Mouse (Mus musculus) cerebellum, adult 2 months (tissue): ENCODE data around the gene Phactr2. TPM values are rescaled to one million over a fixed set of nuclear protein-coding genes. Genes with fewer than 3 reads are reported as not detected.

Experiments used
- DNase-seq, 2 experiments: peaks; one replicate each; pipeline ENCODE4 v3.0.0; 2021
- H3K27ac ChIP-seq: fragments of 200-500 bp; 2 replicates; pipeline ENCODE4 v1.5.1; 2012; ENCODE audit warnings: low read length, control low read depth, inconsistent platforms; ENCODE audit not compliant: insufficient read depth
- H3K27me3 ChIP-seq: fragments of 200-500 bp; 2 replicates; pipeline ENCODE4 v1.6.1; 2012; ENCODE audit warnings: inconsistent platforms, mild to moderate bottlenecking, low read length, moderate library complexity; ENCODE audit not compliant: control insufficient read depth, insufficient read depth
- H3K4me1 ChIP-seq: fragments of 200-500 bp; 2 replicates; pipeline ENCODE4 v1.6.1; 2011; ENCODE audit warnings: low read length; ENCODE audit not compliant: control insufficient read depth, insufficient read depth
- H3K4me3 ChIP-seq: fragments of 200-500 bp; replicated peaks from 2 replicates; pipeline ENCODE3; 2011; ENCODE audit warnings: mild to moderate bottlenecking, low read depth, low read length, control low read depth; ENCODE audit not compliant: insufficient read depth
- CTCF ChIP-seq: fragments of 200-500 bp; IDR thresholded peaks from 2 replicates; pipeline ENCODE4 v1.5.1; 2011; ENCODE audit warnings: low read depth, mild to moderate bottlenecking, control low read depth, low read length, moderate library complexity, borderline replicate concordance; ENCODE audit not compliant: insufficient read depth
- POLR2A ChIP-seq: fragments of 200-500 bp; IDR thresholded peaks from 2 replicates; pipeline ENCODE4 v1.6.1; 2011; ENCODE audit warnings: low read length, control low read depth, borderline replicate concordance; ENCODE audit not compliant: insufficient read depth
- WGBS: fragments of 180-500 bp; shearing (Covaris S2); methylation state at CpG from one replicate; pipeline ENCODE4 v1.1.7; 2018; 5-methylcytosine and 5-hydroxymethylcytosine counted together
- polyA plus RNA-seq: library from polyadenylated mRNA; depleted of rRNA; stranded (reverse); fragments of >200 nt; gene quantifications from 2 replicates; pipeline ENCODE4 v1.2.3, GENCODE M21; 2012

Gene Phactr2
- polyA plus RNA-seq, 1 experiment = 11.9 TPM

DNA sequence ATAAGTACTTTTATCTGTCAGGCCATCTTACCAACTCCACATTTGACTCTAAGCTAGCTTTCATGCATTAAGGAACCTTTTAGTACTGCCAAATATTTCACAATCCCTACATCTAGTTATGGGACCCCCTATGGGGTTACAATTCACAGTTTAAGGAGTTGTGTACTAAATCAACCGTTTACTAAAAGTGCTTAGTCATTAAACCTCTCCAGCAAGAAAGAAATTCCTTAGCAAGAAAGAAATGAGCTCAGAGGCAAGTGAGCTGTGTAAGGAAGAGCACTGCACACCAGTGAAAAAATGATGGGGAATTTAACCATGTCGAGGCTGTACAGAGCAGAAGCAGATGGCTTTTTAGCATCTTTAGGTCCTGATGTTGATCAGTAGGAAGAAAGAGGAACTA lies 141.2 kb downstream of the Phactr2 start:
- H3K27me3 ChIP-seq = no peaks in the 10 kb centered on the region
- WGBS = 47% methylated on average over 2 of the region's 2 CpGs
- H3K27ac ChIP-seq = no peak overlapping the region
- no peak overlapping the region for H3K4me3 ChIP-seq
- H3K4me1 ChIP-seq = no peaks in the 10 kb centered on the region
- DNase-seq = no peak
- TF ChIP-seq CTCF = no peak
- TF ChIP-seq POLR2A = no peak

DNA sequence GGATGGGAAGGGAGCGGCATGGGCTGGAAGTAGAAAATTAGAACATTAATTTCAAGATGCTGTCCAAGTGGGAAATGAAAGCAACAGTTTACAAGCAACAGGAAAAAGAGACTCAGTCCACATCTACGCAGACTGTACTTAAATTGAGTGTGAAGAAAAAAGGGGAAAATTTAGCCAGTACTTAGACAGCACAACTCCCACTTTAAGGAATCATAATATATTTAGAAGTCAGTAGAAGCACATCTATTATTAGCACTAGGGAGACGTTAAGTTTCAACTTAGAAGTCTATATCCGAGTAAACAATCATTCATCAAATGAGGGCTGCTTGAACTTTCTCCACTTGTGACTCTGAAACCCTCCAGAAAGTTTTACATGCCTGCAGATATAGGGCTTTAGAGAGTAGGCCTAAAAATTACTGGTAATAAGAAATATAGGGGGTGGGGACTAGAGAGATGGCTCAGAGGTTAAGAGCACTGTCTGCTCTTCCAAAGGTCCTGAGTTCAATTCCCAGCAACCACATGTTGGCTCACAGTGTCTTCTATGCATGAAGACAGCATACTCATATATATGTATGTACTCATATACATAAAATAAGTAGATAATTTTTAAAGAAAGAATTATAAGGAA lies 142.7 kb downstream of the Phactr2 start:
- Histone ChIP-seq H3K27ac (no peak overlapping the region), H3K27me3 (no peaks in the 10 kb centered on the region), H3K4me1 (no peaks in the 10 kb centered on the region), H3K4me3 (no peak overlapping the region)
- TF ChIP-seq POLR2A = no peak
- no peak for TF ChIP-seq CTCF
- 92% methylated on average over 4 of the region's 4 CpGs for WGBS
- no peak for DNase-seq

GRCm38 (mm10) chr10:13328602-13329001 lies 145.6 kb downstream of the Phactr2 start:
- TF ChIP-seq CTCF (no peak), POLR2A (no peak)
- Histone ChIP-seq H3K4me1 (no peaks in the 10 kb centered on the region), H3K4me3 (no peak overlapping the region), H3K27me3 (no peaks in the 10 kb centered on the region), H3K27ac (no peak overlapping the region)
- 81% methylated on average over 3 of the region's 3 CpGs for WGBS
- no peak for DNase-seq

GRCm38 (mm10) chr10:13326149-13326873 lies 147.9 kb downstream of the Phactr2 start:
- 85% methylated on average over 14 of the region's 14 CpGs for WGBS
- TF ChIP-seq POLR2A = no peak
- TF ChIP-seq CTCF = no peak
- H3K4me3 ChIP-seq = no peak overlapping the region
- DNase-seq = no peak
- H3K27me3 ChIP-seq = no peaks in the 10 kb centered on the region
- H3K27ac ChIP-seq = no peak overlapping the region
- H3K4me1 ChIP-seq = no peaks in the 10 kb centered on the region

GRCm38 (mm10) chr10:13323806-13324411 lies 150.3 kb downstream of the Phactr2 start:
- TF ChIP-seq POLR2A = no peak
- TF ChIP-seq CTCF = no peak
- Histone ChIP-seq H3K4me1 (no peaks in the 10 kb centered on the region), H3K27me3 (no peaks in the 10 kb centered on the region), H3K27ac (no peak overlapping the region), H3K4me3 (peak overlapping the region; percentile 66)
- peak; percentile 47 to 50 for DNase-seq
- under 1% methylated on average over 54 of the region's 62 CpGs for WGBS

GRCm38 (mm10) chr10:13323139-13323805 lies 150.9 kb downstream of the Phactr2 start:
- no peak overlapping the region for H3K27ac ChIP-seq
- DNase-seq = no peak
- WGBS = 22% methylated on average over 12 of the region's 12 CpGs

GRCm38 (mm10) chr10:13314999-13315398 lies 159.2 kb downstream of the Phactr2 start:
- no peaks in the 10 kb centered on the region for H3K4me1 ChIP-seq
- H3K27ac ChIP-seq = no peak overlapping the region
- H3K27me3 ChIP-seq = no peaks in the 10 kb centered on the region; the same call in 1 of the 2 replicates
- DNase-seq = no peak
- no peak overlapping the region for H3K4me3 ChIP-seq
- 79% methylated on average over 5 of the region's 5 CpGs for WGBS
- TF ChIP-seq POLR2A (no peak), CTCF (no peak)

More at GRCm38 (mm10) chr10:13323139-13323805, 150.9 kb downstream of the Phactr2 start:
- no peaks in the 10 kb centered on the region for H3K27me3 ChIP-seq
- TF ChIP-seq CTCF (no peak), POLR2A (no peak)
- H3K4me1 ChIP-seq = no peaks in the 10 kb centered on the region
- H3K4me3 ChIP-seq = peak overlapping the region; percentile 66

GRCm38 (mm10) chr10:13312576-13312975 lies 161.6 kb downstream of the Phactr2 start:
- Histone ChIP-seq H3K27me3 (no peaks in the 10 kb centered on the region; the same call in 1 of the 2 replicates), H3K4me1 (no peaks in the 10 kb centered on the region), H3K4me3 (no peak overlapping the region), H3K27ac (no peak overlapping the region)
- no peak for TF ChIP-seq CTCF
- no peak for TF ChIP-seq POLR2A
- WGBS = 28% methylated on average over 6 of the region's 6 CpGs
- no peak for DNase-seq
